13 mouse cellular contexts compared by ENCODE assay signal in genomic region chr2:148567930-148568481, GRCm38 (mm10).
A peak's percentile ranks its signal among the peaks of the same experiment; 100 is the strongest.
DNase-seq lines count a peak whose midpoint lies in the region; ATAC-seq lines count a peak whose summit lies in the region.
"Had no signal": no experiment of that assay in that cellular context is flagged by ENCODE, and none has a peak within 500 bp of the region (broad histone marks: within the 10 kb centered on the region; RNA-seq: fewer than 3 reads in every experiment).

No protein-coding gene starts in this region.

- no peak overlapping the region for H3K9ac ChIP-seq in liver, embryonic 13.5 days
- no peak overlapping the region for H3K9ac ChIP-seq in liver, embryonic 11.5 days (ENCODE audit: low read depth, low read length)
- H3K9ac ChIP-seq: neural tube, embryonic 12.5 days had no signal

- no peak for ATAC-seq in liver, embryonic 13.5 days (ENCODE audit: low read depth)
- ATAC-seq in liver, embryonic 11.5 days (replicated peaks; ENCODE audit: low FRiP score) = no peak
- ATAC-seq in megakaryocyte progenitor cell, adult 5-6 weeks (replicated peaks; ENCODE audit: poor library complexity) = peak; percentile 74
- no peak for ATAC-seq in CD4-positive, CD25-positive, alpha-beta regulatory T cell, adult 4 months
- ATAC-seq: hindbrain, postnatal 0 days had no signal

- DNase-seq in adrenal gland, postnatal 10 days = peak; percentile 24
- no peak for DNase-seq in adrenal gland, adult 18-20 months (ENCODE audit: low spot score in 2 of 2)
- DNase-seq in liver, embryonic 13.5 days = no peak
- DNase-seq in liver, embryonic 11.5 days (ENCODE audit: low spot score) = no peak
- peak; percentile 69 to 72 for DNase-seq in heart, adult 9 months (ENCODE audit: low spot score in 2 of 2)
- DNase-seq in natural killer cell, adult 2 months (ENCODE audit: low spot score in 2 of 2) = no peak
- DNase-seq: cerebellum, postnatal 25 days; left cerebral cortex, postnatal 4 days had no signal

- H3K27me3 ChIP-seq in liver, embryonic 13.5 days = no peaks in the 10 kb centered on the region
- no peaks in the 10 kb centered on the region for H3K27me3 ChIP-seq in liver, embryonic 11.5 days (replicated peaks; ENCODE audit: control insufficient read depth, insufficient read depth, low read length)
- H3K27me3 ChIP-seq: neural tube, embryonic 12.5 days had no signal

- H3K27ac ChIP-seq in liver, embryonic 13.5 days = peak overlapping the region; percentile 3; the same call in 1 of the 2 replicates
- no peak overlapping the region for H3K27ac ChIP-seq in liver, embryonic 11.5 days (ENCODE audit: low read depth, low read length)
- H3K27ac ChIP-seq: hindbrain, postnatal 0 days; midbrain, embryonic 10.5 days; neural tube, embryonic 12.5 days had no signal

- H3K4me3 ChIP-seq in liver, embryonic 13.5 days (replicated peaks) = no peak overlapping the region
- no peak overlapping the region for H3K4me3 ChIP-seq in liver, embryonic 11.5 days (ENCODE audit: low read depth, low read length)
- H3K4me3 ChIP-seq: midbrain, embryonic 10.5 days; neural tube, embryonic 12.5 days had no signal

- no peak overlapping the region for H3K4me2 ChIP-seq in liver, embryonic 13.5 days
- no peak overlapping the region for H3K4me2 ChIP-seq in liver, embryonic 11.5 days
- H3K4me2 ChIP-seq: neural tube, embryonic 12.5 days had no signal

- peaks cover 6% of the 10 kb centered on the region; the same call in 1 of the 2 replicates for H3K4me1 ChIP-seq in liver, embryonic 13.5 days (replicated peaks)
- no peaks in the 10 kb centered on the region for H3K4me1 ChIP-seq in liver, embryonic 11.5 days (replicated peaks; ENCODE audit: control insufficient read depth, insufficient read depth, low read length)
- H3K4me1 ChIP-seq: midbrain, embryonic 10.5 days; neural tube, embryonic 12.5 days had no signal

- no peaks in the 10 kb centered on the region for H3K9me3 ChIP-seq in liver, embryonic 13.5 days (replicated peaks)
- H3K9me3 ChIP-seq in liver, embryonic 11.5 days (ENCODE audit: control insufficient read depth, low read length) = no peaks in the 10 kb centered on the region
- H3K9me3 ChIP-seq: midbrain, embryonic 10.5 days; neural tube, embryonic 12.5 days had no signal

- H3K36me3 ChIP-seq in liver, embryonic 13.5 days = no peaks in the 10 kb centered on the region
- no peaks in the 10 kb centered on the region for H3K36me3 ChIP-seq in liver, embryonic 11.5 days (ENCODE audit: control insufficient read depth, insufficient read depth, low read length)
- H3K36me3 ChIP-seq: midbrain, embryonic 10.5 days; neural tube, embryonic 12.5 days had no signal

- 30% methylated on average over 2 of the region's 2 CpGs for WGBS in liver, embryonic 13.5 days (ENCODE audit: insufficient replicate concordance)
- WGBS in liver, embryonic 11.5 days = 40% methylated on average over 2 of the region's 2 CpGs

Comparison
In these comparisons a context has a peak if more than half of its experiments do, and no peak if none do; other contexts are left out.
1. DNase-seq: peak in adrenal gland, postnatal 10 days (single experiment) and heart, adult 9 months (2 of 2); none in adrenal gland, adult 18-20 months (0 of 2), liver, embryonic 13.5 days (single experiment), liver, embryonic 11.5 days (single experiment) and natural killer cell, adult 2 months (0 of 2).